Mouse (Mus musculus): ENCODE measurements around the gene Dmd.
"Not testable (repeated sequence)": the region's sequence is repeated elsewhere in the genome, so short reads cannot be mapped to it uniquely, and the experiment has no call there.

The Dmd gene

GRCm38 (mm10) chrX:82948630-82949029, at the start of gene Dmd:
Gene Dmd, plus strand, starts transcription at chrX:82948870.
- no peak for DNase-seq (ENCODE audit: low spot score)

GRCm38 (mm10) chrX:82901515-82901914, 47.2 kb upstream of the Dmd start:
- no peak for DNase-seq (ENCODE audit: low spot score)

- no peak for DNase-seq (ENCODE audit: low spot score)
Observed at GRCm38 (mm10) chrX:82987683-82988082, 39.0 kb downstream of the Dmd start.

GRCm38 (mm10) chrX:83050190-83050589, 101.5 kb downstream of the Dmd start:
- no peak for DNase-seq (ENCODE audit: low spot score)

- no peak for DNase-seq (ENCODE audit: low spot score)
Observed at GRCm38 (mm10) chrX:83116171-83116876, 167.7 kb downstream of the Dmd start.

- DNase-seq (ENCODE audit: low spot score) = no peak
Observed at GRCm38 (mm10) chrX:83117198-83117597, 168.5 kb downstream of the Dmd start.

GRCm38 (mm10) chrX:83220563-83220962, 271.9 kb downstream of the Dmd start:
- no peak for DNase-seq (ENCODE audit: low spot score)

- no peak for DNase-seq (ENCODE audit: low spot score)
Observed at GRCm38 (mm10) chrX:83221050-83221449, 272.4 kb downstream of the Dmd start.

GRCm38 (mm10) chrX:83487598-83487997, 538.9 kb downstream of the Dmd start, which contains the start of gene Tsga8:
Gene Tsga8, minus strand, starts transcription at chrX:83487924.
- DNase-seq (ENCODE audit: low spot score) = no peak

GRCm38 (mm10) chrX:83674998-83675397, 726.3 kb downstream of the Dmd start:
- DNase-seq (ENCODE audit: low spot score) = peak; percentile 2

GRCm38 (mm10) chrX:83686547-83686946, 737.9 kb downstream of the Dmd start:
- no peak for DNase-seq (ENCODE audit: low spot score)

- peak; percentile 3 for DNase-seq (ENCODE audit: low spot score)
Observed at GRCm38 (mm10) chrX:83740533-83740932, 791.9 kb downstream of the Dmd start.

- DNase-seq (ENCODE audit: low spot score) = no peak
Observed at GRCm38 (mm10) chrX:83746301-83747008, 797.8 kb downstream of the Dmd start.

- peak; percentile 2 for DNase-seq (ENCODE audit: low spot score)
Observed at GRCm38 (mm10) chrX:83787406-83787805, 838.7 kb downstream of the Dmd start.

- not testable (repeated sequence) for DNase-seq (ENCODE audit: low spot score)
Observed at GRCm38 (mm10) chrX:83867469-83867868, 918.8 kb downstream of the Dmd start.

- DNase-seq (ENCODE audit: low spot score) = peak; percentile 39
Observed at GRCm38 (mm10) chrX:83875389-83875788, 926.7 kb downstream of the Dmd start.

GRCm38 (mm10) chrX:83975895-83976294, 1027.2 kb downstream of the Dmd start:
- DNase-seq (ENCODE audit: low spot score) = no peak

GRCm38 (mm10) chrX:84001294-84001693, 1052.6 kb downstream of the Dmd start:
- peak; percentile 3 for DNase-seq (ENCODE audit: low spot score)

- not testable (repeated sequence) for DNase-seq (ENCODE audit: low spot score)
Observed at GRCm38 (mm10) chrX:84062431-84062830, 1113.8 kb downstream of the Dmd start.

GRCm38 (mm10) chrX:84165872-84166271, 1217.2 kb downstream of the Dmd start:
- DNase-seq (ENCODE audit: low spot score) = no peak

GRCm38 (mm10) chrX:84241297-84241859, 1292.7 kb downstream of the Dmd start:
- no peak for DNase-seq (ENCODE audit: low spot score)

- DNase-seq (ENCODE audit: low spot score) = no peak
Observed at GRCm38 (mm10) chrX:84330593-84330992, 1381.9 kb downstream of the Dmd start.

GRCm38 (mm10) chrX:84332177-84332576, 1383.5 kb downstream of the Dmd start:
- no peak for DNase-seq (ENCODE audit: low spot score)
